Mouse (Mus musculus) intestine, postnatal 0 days (tissue): ENCODE results near the gene Glrx. TPM values are rescaled to one million over a fixed set of nuclear protein-coding genes. Genes with fewer than 3 reads are reported as not detected.

Source experiments
- ATAC-seq: fragments of 200-750 bp; cut with Nextera tagmentation; 2 replicates; pipeline ENCODE4 v1.8.0; 2017; ENCODE audit warnings: mild to moderate bottlenecking, moderate TSS enrichment, moderate library complexity
- H3K27ac ChIP-seq: fragments of 300-500 bp; sonication (generic); 2 replicates; pipeline ENCODE4 v1.5.1; 2014; ENCODE audit warnings: mild to moderate bottlenecking, low read depth, low read length, moderate library complexity
- H3K27me3 ChIP-seq: fragments of 300-500 bp; sonication (generic); replicated peaks from 2 replicates; pipeline ENCODE4 v1.6.1; 2014; ENCODE audit warnings: low read length, mixed read lengths; ENCODE audit not compliant: control insufficient read depth, insufficient read depth
- H3K36me3 ChIP-seq: fragments of 300-500 bp; sonication (generic); 2 replicates; pipeline ENCODE4 v1.6.1; 2014; ENCODE audit warnings: mild to moderate bottlenecking, moderate library complexity; ENCODE audit not compliant: control insufficient read depth, insufficient read depth
- H3K4me1 ChIP-seq: fragments of 300-500 bp; sonication (generic); replicated peaks from 2 replicates; pipeline ENCODE4 v1.6.1; 2014; ENCODE audit warnings: antibody characterized with exemption, low read length, mixed read lengths; ENCODE audit not compliant: control insufficient read depth, insufficient read depth
- H3K4me2 ChIP-seq: fragments of 300-500 bp; sonication (generic); replicated peaks from 2 replicates; pipeline ENCODE4 v1.6.1; 2014; ENCODE audit warnings: low read depth, mild to moderate bottlenecking, moderate library complexity
- H3K4me3 ChIP-seq: fragments of 300-500 bp; sonication (generic); 2 replicates; pipeline ENCODE4 v1.5.1; 2014; ENCODE audit warnings: low read depth, low read length
- H3K9ac ChIP-seq: fragments of 300-500 bp; sonication (generic); 2 replicates; pipeline ENCODE4 v1.6.1; 2014; ENCODE audit warnings: mild to moderate bottlenecking, low read depth, low read length
- H3K9me3 ChIP-seq: fragments of 300-500 bp; sonication (generic); 2 replicates; pipeline ENCODE4 v1.6.1; 2016; ENCODE audit warnings: mixed run types; ENCODE audit not compliant: control insufficient read depth
- CTCF ChIP-seq: sonication (generic); IDR thresholded peaks from 2 replicates; pipeline ENCODE4 v1.5.1; 2016; ENCODE audit warnings: low read depth, mild to moderate bottlenecking, control low read depth, antibody characterized with exemption, moderate library complexity
- WGBS: fragments of 180-500 bp; shearing (Covaris S2); extraction: QIAGEN DNeasy Blood & Tissue Kit; methylation state at CpG from one replicate; pipeline ENCODE4 v1.1.7; 2014; 5-methylcytosine and 5-hydroxymethylcytosine counted together
- polyA plus RNA-seq: library from polyadenylated mRNA; unstranded; fragments of >200 nt; fragmentation: Nextera tagmentation; extraction: Ambion mirVana; gene quantifications from 2 replicates; pipeline ENCODE4 v1.2.1, GENCODE M21; 2015

Glrx gene
- polyA plus RNA-seq, 1 experiment from 2014 or later, result 609 TPM

DNA sequence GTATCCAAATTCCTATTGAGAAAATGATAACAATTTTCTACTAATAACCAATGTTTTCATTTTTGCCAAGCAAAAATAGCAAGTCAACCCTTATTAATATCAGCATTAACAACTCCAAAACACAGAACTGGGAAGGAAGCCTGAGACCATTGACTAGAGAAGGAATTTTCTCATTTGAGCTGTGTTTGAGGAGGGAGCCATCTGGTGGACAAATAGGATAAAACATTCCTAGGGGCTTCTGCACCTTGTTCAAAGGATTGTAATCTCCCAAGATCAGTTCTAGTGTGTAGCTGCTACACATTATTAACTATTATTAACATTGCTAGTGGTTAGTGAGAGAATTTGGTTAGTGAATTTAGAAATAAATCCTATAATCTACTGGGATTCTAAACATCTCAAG, 38.2 kb downstream of the Glrx start:
- no peak for ATAC-seq
- H3K4me1 ChIP-seq, result no peaks in the 10 kb centered on the region
- no peak overlapping the region for H3K27ac ChIP-seq
- H3K27me3 ChIP-seq, result no peaks in the 10 kb centered on the region
- H3K9ac ChIP-seq, result no peak overlapping the region
- H3K9me3 ChIP-seq, result no peaks in the 10 kb centered on the region
- peak; percentile 92 for TF ChIP-seq CTCF
- H3K4me3 ChIP-seq, result no peak overlapping the region
- no peak overlapping the region for H3K4me2 ChIP-seq
- H3K36me3 ChIP-seq, result 0 out of 2 replicates have a peak, but pooled peaks cover 8% of the 10 kb centered on the region

DNA sequence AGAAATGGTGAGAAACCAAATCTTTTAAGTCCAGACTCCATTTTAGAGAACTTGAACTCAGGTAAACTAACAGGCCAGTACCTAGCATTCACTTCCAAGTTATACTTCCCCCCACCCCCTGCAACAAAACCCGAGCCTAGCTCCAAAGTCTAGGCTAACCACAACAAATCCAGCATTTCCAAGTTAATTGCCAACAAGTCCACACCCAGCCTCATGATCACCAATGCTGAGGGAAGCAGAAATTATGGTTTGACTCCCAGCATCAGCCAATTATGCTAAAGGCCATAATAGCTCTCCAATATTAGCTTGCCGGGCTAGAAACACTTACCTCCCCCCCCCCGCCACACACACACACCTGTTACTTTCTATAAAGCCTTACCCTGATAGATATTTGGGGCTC, 40.1 kb downstream of the Glrx start:
- no peak for TF ChIP-seq CTCF
- no peak overlapping the region for H3K4me3 ChIP-seq
- 65% methylated on average over 3 of the region's 3 CpGs for WGBS
- no peak overlapping the region for H3K9ac ChIP-seq
- H3K27me3 ChIP-seq, result no peaks in the 10 kb centered on the region
- ATAC-seq, result no peak
- H3K4me2 ChIP-seq, result no peak overlapping the region
- 0 out of 2 replicates have a peak, but pooled peaks cover 8% of the 10 kb centered on the region for H3K36me3 ChIP-seq
- no peaks in the 10 kb centered on the region for H3K9me3 ChIP-seq
- no peak overlapping the region for H3K27ac ChIP-seq
- H3K4me1 ChIP-seq, result no peaks in the 10 kb centered on the region

DNA sequence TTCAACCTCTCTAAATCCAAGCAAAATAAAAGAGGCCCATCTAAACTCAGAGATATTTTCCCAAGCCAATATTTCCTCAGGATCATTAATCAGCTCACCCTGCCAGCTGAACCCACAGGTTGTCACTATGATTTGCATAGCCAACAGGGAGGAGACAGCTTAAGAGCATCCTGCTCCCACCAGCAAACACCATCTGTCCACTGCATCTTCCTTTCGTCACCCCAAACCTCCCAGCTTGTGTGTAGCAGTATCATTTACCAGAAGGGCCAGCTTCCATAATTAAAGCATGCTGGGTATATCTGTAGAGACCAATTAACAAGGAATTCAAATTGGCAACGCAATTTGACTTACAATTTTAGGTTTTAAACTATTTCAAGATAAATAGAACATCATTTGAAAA, 40.8 kb downstream of the Glrx start:
- TF ChIP-seq CTCF, result no peak
- Histone ChIP-seq H3K36me3 (0 out of 2 replicates have a peak, but pooled peaks cover 8% of the 10 kb centered on the region), H3K4me1 (no peaks in the 10 kb centered on the region), H3K27ac (no peak overlapping the region), H3K27me3 (no peaks in the 10 kb centered on the region), H3K4me3 (no peak overlapping the region), H3K4me2 (no peak overlapping the region), H3K9ac (no peak overlapping the region), H3K9me3 (no peaks in the 10 kb centered on the region)
- WGBS, result 91% methylated on average over 2 of the region's 2 CpGs
- no peak for ATAC-seq

DNA sequence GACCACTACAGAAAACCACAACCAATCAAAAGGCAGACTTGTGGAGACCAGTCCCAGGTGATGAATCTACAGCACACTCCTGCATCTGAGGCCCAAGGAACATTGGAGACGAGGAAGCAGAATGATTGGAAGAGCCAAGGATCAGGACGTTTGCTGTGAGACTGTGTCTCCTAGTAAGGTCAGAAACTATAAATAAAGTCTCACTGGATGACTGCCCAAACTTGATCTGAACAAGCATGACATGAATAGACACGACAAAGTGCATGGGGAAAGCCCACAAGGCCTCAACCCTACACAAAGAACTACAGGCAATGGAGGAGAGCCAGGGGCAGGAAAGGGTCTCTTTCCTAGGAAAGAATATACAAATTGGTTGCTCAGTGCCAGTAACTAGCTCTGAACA, 44.1 kb downstream of the Glrx start:
- Histone ChIP-seq H3K9ac (no peak overlapping the region), H3K9me3 (no peaks in the 10 kb centered on the region), H3K4me2 (no peak overlapping the region), H3K27ac (no peak overlapping the region), H3K36me3 (no peaks in the 10 kb centered on the region), H3K27me3 (no peaks in the 10 kb centered on the region), H3K4me3 (no peak overlapping the region), H3K4me1 (no peaks in the 10 kb centered on the region)
- 69% methylated on average over 3 of the region's 3 CpGs for WGBS
- ATAC-seq, result no peak
- TF ChIP-seq CTCF, result no peak

DNA sequence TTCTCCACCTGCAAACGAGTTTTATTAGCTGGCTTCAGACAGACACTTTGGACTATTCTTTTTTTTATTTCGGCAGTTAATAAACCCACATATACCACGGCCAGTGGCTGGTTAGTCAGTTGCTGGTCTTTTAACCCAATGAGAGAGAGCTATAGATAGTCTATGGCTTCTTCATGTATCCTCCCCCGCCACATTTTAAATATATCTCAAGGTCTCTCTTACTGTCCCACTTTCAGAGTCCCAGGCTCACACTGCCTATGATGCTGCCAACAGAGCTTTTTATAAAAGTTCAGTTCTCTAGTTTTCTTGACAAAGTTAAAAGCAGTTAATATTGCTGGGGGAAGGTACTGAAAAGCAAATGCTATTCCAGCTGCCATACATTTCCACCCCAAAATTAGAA, 52.2 kb downstream of the Glrx start:
- Histone ChIP-seq H3K9ac (no peak overlapping the region), H3K4me1 (no peaks in the 10 kb centered on the region), H3K9me3 (no peaks in the 10 kb centered on the region), H3K4me3 (no peak overlapping the region), H3K27ac (no peak overlapping the region), H3K27me3 (no peaks in the 10 kb centered on the region), H3K36me3 (peaks cover 9% of the 10 kb centered on the region; the same call in 1 of the 2 replicates), H3K4me2 (no peak overlapping the region)
- no peak for TF ChIP-seq CTCF
- ATAC-seq, result no peak
- WGBS, result 86% methylated on average over 4 of the region's 4 CpGs

DNA sequence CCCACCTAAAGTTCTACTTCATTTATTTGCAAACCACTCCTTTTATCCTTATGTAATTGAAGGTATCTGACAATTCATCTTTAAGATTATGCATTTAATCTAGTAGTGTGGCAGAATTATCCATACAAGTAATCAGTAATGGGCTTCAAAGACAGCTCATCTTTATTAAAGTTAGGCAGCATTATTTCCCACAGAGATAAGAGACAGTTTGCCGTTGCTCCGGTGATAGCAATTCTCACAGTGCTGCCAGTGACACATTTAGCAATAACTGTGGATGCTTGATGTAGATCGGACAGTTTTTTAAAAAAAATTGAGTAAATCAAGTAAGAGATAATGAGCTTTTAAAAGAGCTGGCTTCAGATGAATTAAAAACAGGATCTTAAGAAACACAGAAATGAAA, 52.6 kb downstream of the Glrx start:
- Histone ChIP-seq H3K4me2 (no peak overlapping the region), H3K9ac (no peak overlapping the region), H3K36me3 (peaks cover 9% of the 10 kb centered on the region; the same call in 1 of the 2 replicates), H3K4me1 (no peaks in the 10 kb centered on the region), H3K4me3 (no peak overlapping the region), H3K27me3 (no peaks in the 10 kb centered on the region), H3K9me3 (no peaks in the 10 kb centered on the region), H3K27ac (no peak overlapping the region)
- ATAC-seq, result no peak
- 76% methylated on average over 3 of the region's 3 CpGs for WGBS
- TF ChIP-seq CTCF, result no peak

DNA sequence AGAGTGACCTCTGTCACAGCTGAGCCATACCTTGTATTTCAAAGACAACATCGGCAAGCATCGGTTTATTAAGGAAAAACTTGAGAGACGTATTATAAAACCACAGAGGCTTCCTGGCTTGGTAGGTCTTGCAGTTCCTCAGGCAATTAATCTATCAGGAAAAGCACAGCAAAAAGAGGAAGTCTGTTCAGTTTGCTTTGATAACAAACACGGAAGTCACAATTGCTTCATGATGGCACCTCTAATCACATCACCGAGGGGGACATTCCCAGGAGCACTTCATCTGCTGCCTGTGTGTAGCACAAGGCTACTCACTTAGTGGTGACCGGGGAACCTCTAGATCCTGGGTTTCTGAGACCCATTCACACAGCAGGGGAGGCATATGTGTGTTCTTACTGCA, 53.2 kb downstream of the Glrx start:
- Histone ChIP-seq H3K9me3 (no peaks in the 10 kb centered on the region), H3K27me3 (no peaks in the 10 kb centered on the region), H3K27ac (no peak overlapping the region), H3K9ac (no peak overlapping the region), H3K4me2 (no peak overlapping the region), H3K4me1 (no peaks in the 10 kb centered on the region), H3K4me3 (no peak overlapping the region), H3K36me3 (peaks cover 9% of the 10 kb centered on the region; the same call in 1 of the 2 replicates)
- no peak for ATAC-seq
- no peak for TF ChIP-seq CTCF
- WGBS, result 62% methylated on average over 6 of the region's 6 CpGs

Other genes with a start within 250 kb of the Glrx start
- gene Ell2, start 133.1 kb upstream of the Glrx start, polyA plus RNA-seq, result 3.8 and 4.1 TPM in 2 replicates
- gene Rhobtb3, start 104.1 kb downstream of the Glrx start, polyA plus RNA-seq, result 10.1 and 10.6 TPM in 2 replicates
- gene Spata9, start 127.3 kb downstream of the Glrx start, polyA plus RNA-seq, result 0.39 and 0.51 TPM in 2 replicates
- 16.6 and 16.7 TPM in 2 replicates for gene Rfesd, start 178.9 kb downstream of the Glrx start, polyA plus RNA-seq
- 0.07 and 0.09 TPM in 2 replicates for gene Gpr150, start 217.1 kb downstream of the Glrx start, polyA plus RNA-seq